Mouse (Mus musculus) lung, embryonic 16.5 days (tissue): Measurements from ENCODE around the gene Muc13. TPM values are rescaled to one million over a fixed set of nuclear protein-coding genes. Genes with fewer than 3 reads are reported as not detected.

Experiments used
- ATAC-seq: fragments of 200-750 bp; cut with Nextera tagmentation; 2 replicates; pipeline ENCODE4 v1.8.0; 2017; ENCODE audit warnings: low read depth, mild to moderate bottlenecking, moderate library complexity
- H3K27ac ChIP-seq: fragments of 300-500 bp; sonication (generic); 2 replicates; pipeline ENCODE4 v1.5.1; 2014; ENCODE audit warnings: mild to moderate bottlenecking, control low read depth, low read length
- H3K27me3 ChIP-seq: fragments of 300-500 bp; sonication (generic); 2 replicates; pipeline ENCODE4 v1.6.1; 2014; ENCODE audit warnings: low read depth, low read length, mixed read lengths; ENCODE audit not compliant: control insufficient read depth, insufficient read depth
- H3K36me3 ChIP-seq: fragments of 300-500 bp; sonication (generic); 2 replicates; pipeline ENCODE4 v1.6.1; 2014; ENCODE audit warnings: low read length; ENCODE audit not compliant: control insufficient read depth, insufficient read depth
- H3K4me1 ChIP-seq: fragments of 300-500 bp; sonication (generic); replicated peaks from 2 replicates; pipeline ENCODE4 v1.6.1; 2014; ENCODE audit warnings: low read length, mixed read lengths; ENCODE audit not compliant: control insufficient read depth, insufficient read depth
- H3K4me2 ChIP-seq: fragments of 300-500 bp; sonication (generic); 2 replicates; pipeline ENCODE4 v1.6.1; 2014; ENCODE audit warnings: low read depth, low read length, control low read depth
- H3K4me3 ChIP-seq: fragments of 300-500 bp; sonication (generic); 2 replicates; pipeline ENCODE4 v1.5.1; 2014; ENCODE audit warnings: mild to moderate bottlenecking, low read length, control low read depth
- H3K9ac ChIP-seq: fragments of 300-500 bp; sonication (generic); 2 replicates; pipeline ENCODE4 v1.6.1; 2014; ENCODE audit warnings: low read length, control low read depth
- H3K9me3 ChIP-seq: fragments of 300-500 bp; sonication (generic); 2 replicates; pipeline ENCODE4 v1.6.1; 2016; ENCODE audit warnings: low read length; ENCODE audit not compliant: control insufficient read depth
- WGBS: fragments of 180-500 bp; shearing (Covaris S2); extraction: QIAGEN DNeasy Blood & Tissue Kit; methylation state at CpG from one replicate; pipeline ENCODE4 v1.1.7; 2014; 5-methylcytosine and 5-hydroxymethylcytosine counted together
- polyA plus RNA-seq: library from polyadenylated mRNA; unstranded; fragments of >200 nt; fragmentation: Nextera tagmentation; extraction: Ambion mirVana; gene quantifications from 2 replicates; pipeline ENCODE4 v1.2.1, GENCODE M21; 2015

Gene Muc13
- polyA plus RNA-seq, 1 experiment from 2014 or later: 0.05 TPM

- Histone ChIP-seq H3K27me3 (no peaks in the 10 kb centered on the region), H3K9me3 (no peaks in the 10 kb centered on the region), H3K4me3 (no peak overlapping the region), H3K36me3 (peaks cover 12% of the 10 kb centered on the region), H3K4me2 (no peak overlapping the region), H3K4me1 (no peaks in the 10 kb centered on the region), H3K27ac (no peak overlapping the region), H3K9ac (no peak overlapping the region)
- ATAC-seq: no peak
- 80% methylated on average over 12 of the region's 12 CpGs for WGBS
These were observed 27.5 kb upstream of the Muc13 start for GRCm38 (mm10) chr16:33766309-33766708.

- Histone ChIP-seq H3K4me3 (no peak overlapping the region), H3K9me3 (no peaks in the 10 kb centered on the region), H3K36me3 (peaks cover 12% of the 10 kb centered on the region), H3K4me2 (no peak overlapping the region), H3K27ac (no peak overlapping the region), H3K4me1 (no peaks in the 10 kb centered on the region), H3K9ac (no peak overlapping the region), H3K27me3 (no peaks in the 10 kb centered on the region)
- no peak for ATAC-seq
- 57% methylated on average over 15 of the region's 15 CpGs for WGBS
These were observed 27.1 kb upstream of the Muc13 start for GRCm38 (mm10) chr16:33766757-33767156.

DNA sequence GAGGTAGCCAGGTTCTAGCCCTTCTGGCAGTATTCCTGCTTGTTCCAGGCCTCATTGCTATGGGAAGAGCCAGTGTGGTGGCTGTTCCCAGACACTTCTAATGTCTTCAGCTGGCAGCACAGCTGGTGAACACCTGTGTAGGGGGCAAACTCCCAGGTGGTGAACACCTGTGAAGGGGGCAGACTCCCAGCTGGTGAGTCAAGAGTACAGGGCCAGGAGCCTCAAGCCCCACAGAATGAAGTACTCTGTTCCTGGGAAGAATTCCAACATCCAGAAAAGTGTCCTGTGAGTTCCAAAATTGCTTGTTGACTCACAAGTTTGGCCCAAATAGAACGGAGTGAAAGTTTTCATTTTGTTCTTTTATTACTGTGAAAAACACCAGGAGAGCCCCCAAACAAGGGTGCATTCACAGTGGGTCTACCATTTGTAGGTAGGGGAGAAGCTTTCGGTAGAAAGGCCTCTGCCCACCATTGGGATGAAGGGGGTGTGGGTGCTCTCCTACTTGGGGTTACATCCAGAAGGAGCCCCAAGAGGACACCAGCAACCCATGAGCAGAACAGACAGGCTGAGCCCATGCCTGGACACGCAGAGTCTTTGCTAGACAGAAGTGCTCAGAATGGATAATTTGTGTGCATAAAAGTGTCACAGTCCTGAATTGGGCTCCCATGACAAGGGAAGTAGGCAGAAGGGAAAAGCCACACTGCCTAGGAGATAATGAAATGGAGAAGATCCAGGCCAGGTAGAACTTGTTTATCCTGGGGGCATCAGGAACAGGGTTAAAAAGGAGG, 25.2 kb upstream of the Muc13 start:
- no peak for ATAC-seq
- Histone ChIP-seq H3K9me3 (no peaks in the 10 kb centered on the region), H3K9ac (no peak overlapping the region), H3K27me3 (no peaks in the 10 kb centered on the region), H3K36me3 (peaks cover 9% of the 10 kb centered on the region), H3K4me1 (no peaks in the 10 kb centered on the region), H3K4me2 (no peak overlapping the region), H3K27ac (no peak overlapping the region), H3K4me3 (no peak overlapping the region)
- WGBS: 82% methylated on average over 3 of the region's 3 CpGs

GRCm38 (mm10) chr16:33769848-33770247, 24.0 kb upstream of the Muc13 start:
- WGBS: 69% methylated on average over 7 of the region's 7 CpGs
- H3K9me3 ChIP-seq: no peaks in the 10 kb centered on the region
- H3K4me3 ChIP-seq: no peak overlapping the region
- ATAC-seq: no peak
- peaks cover 9% of the 10 kb centered on the region for H3K36me3 ChIP-seq
- no peak overlapping the region for H3K9ac ChIP-seq
- no peaks in the 10 kb centered on the region for H3K4me1 ChIP-seq
- H3K27me3 ChIP-seq: no peaks in the 10 kb centered on the region
- no peak overlapping the region for H3K27ac ChIP-seq
- H3K4me2 ChIP-seq: no peak overlapping the region

GRCm38 (mm10) chr16:33770778-33771454, 22.9 kb upstream of the Muc13 start:
- Histone ChIP-seq H3K9ac (no peak overlapping the region), H3K36me3 (peaks cover 9% of the 10 kb centered on the region), H3K4me2 (no peak overlapping the region), H3K9me3 (no peaks in the 10 kb centered on the region), H3K4me1 (no peaks in the 10 kb centered on the region), H3K27ac (no peak overlapping the region), H3K27me3 (no peaks in the 10 kb centered on the region), H3K4me3 (no peak overlapping the region)
- WGBS: 84% methylated on average over 4 of the region's 4 CpGs
- ATAC-seq: no peak

- H3K4me2 ChIP-seq: no peak overlapping the region
- H3K27ac ChIP-seq: no peak overlapping the region
- H3K4me1 ChIP-seq: no peaks in the 10 kb centered on the region
- WGBS: 59% methylated on average over 5 of the region's 5 CpGs
- H3K9ac ChIP-seq: no peak overlapping the region
- no peak for ATAC-seq
- peaks cover 2% of the 10 kb centered on the region; the same call in 1 of the 2 replicates for H3K36me3 ChIP-seq
- no peaks in the 10 kb centered on the region for H3K9me3 ChIP-seq
- no peak overlapping the region for H3K4me3 ChIP-seq
- H3K27me3 ChIP-seq: no peaks in the 10 kb centered on the region
These were observed 21.0 kb upstream of the Muc13 start for GRCm38 (mm10) chr16:33772809-33773208.

- Histone ChIP-seq H3K36me3 (no peaks in the 10 kb centered on the region), H3K27me3 (no peaks in the 10 kb centered on the region), H3K9ac (no peak overlapping the region), H3K9me3 (no peaks in the 10 kb centered on the region), H3K4me2 (no peak overlapping the region), H3K27ac (peak overlapping the region; percentile 58), H3K4me3 (no peak overlapping the region), H3K4me1 (no peaks in the 10 kb centered on the region)
- WGBS: 51% methylated on average over 3 of the region's 3 CpGs
- ATAC-seq: peak; percentile 52
These were observed 18.9 kb upstream of the Muc13 start for GRCm38 (mm10) chr16:33774972-33775371.

GRCm38 (mm10) chr16:33775733-33776335, 18.0 kb upstream of the Muc13 start:
- no peak overlapping the region for H3K9ac ChIP-seq
- 81% methylated on average over 1 of the region's 1 CpGs for WGBS
- ATAC-seq: no peak
- no peak overlapping the region for H3K27ac ChIP-seq
- H3K4me1 ChIP-seq: no peaks in the 10 kb centered on the region
- no peak overlapping the region for H3K4me2 ChIP-seq
- H3K4me3 ChIP-seq: no peak overlapping the region
- no peaks in the 10 kb centered on the region for H3K36me3 ChIP-seq
- no peaks in the 10 kb centered on the region for H3K9me3 ChIP-seq
- H3K27me3 ChIP-seq: no peaks in the 10 kb centered on the region

DNA sequence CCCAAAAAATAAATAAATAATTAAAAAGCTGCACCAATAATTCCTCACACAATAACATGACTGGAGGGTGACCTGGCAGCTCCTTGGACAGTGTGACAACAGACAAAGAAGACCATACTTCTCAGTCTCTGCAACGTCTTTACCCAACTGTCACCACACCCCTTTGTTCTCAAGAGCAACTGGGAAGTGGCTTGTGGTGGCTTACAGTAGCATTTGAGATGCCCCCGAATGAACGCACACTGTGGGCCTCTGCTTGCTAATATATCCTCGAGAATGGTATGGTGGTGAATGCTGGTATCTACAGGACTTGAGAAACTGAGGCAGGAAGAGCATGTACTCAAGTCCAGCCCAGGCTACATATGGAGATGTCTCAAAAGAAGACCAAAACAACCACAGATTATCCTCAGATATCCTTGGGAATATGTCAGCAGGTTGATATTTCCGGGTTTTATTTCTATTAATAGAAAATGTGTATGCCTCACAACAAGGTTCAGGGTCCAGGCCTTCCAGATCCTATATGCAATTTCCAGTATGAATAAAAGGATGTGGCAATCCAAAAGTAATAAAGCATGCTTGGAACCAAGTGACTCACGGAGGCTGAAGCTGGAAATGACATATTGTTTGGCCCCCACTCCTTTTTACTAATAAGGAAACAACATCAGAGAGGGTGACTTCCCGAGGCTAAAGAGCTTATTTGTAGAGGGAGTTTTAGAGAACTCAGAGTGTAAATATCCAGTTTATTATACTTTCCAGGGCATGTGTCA, 16.9 kb upstream of the Muc13 start:
- Histone ChIP-seq H3K4me3 (no peak overlapping the region), H3K4me2 (no peak overlapping the region), H3K9me3 (no peaks in the 10 kb centered on the region), H3K4me1 (no peaks in the 10 kb centered on the region), H3K36me3 (no peaks in the 10 kb centered on the region), H3K27ac (no peak overlapping the region), H3K9ac (no peak overlapping the region), H3K27me3 (no peaks in the 10 kb centered on the region)
- ATAC-seq: no peak
- WGBS: 62% methylated on average over 7 of the region's 7 CpGs
